Mouse (Mus musculus): Measurements from ENCODE around the gene Atg4d.
"Not testable (repeated sequence)": the region's sequence is repeated elsewhere in the genome, so short reads cannot be mapped to it uniquely, and the experiment has no call there.

The Atg4d gene

GRCm38 (mm10) chr9:21265000-21265561 lies at the start of gene Atg4d:
Gene Atg4d (plus strand): TSS chr9:21265293.
- DNase-seq (ENCODE audit: low spot score) = peak; percentile 99

GRCm38 (mm10) chr9:21216050-21216841 lies 48.8 kb upstream of the Atg4d start:
- peak; percentile 57 for DNase-seq (ENCODE audit: low spot score)

GRCm38 (mm10) chr9:21219820-21220219 lies 45.3 kb upstream of the Atg4d start:
- no peak for DNase-seq (ENCODE audit: low spot score)

GRCm38 (mm10) chr9:21220490-21221382 lies 44.4 kb upstream of the Atg4d start:
- DNase-seq (ENCODE audit: low spot score) = peak; percentile 96

- DNase-seq (ENCODE audit: low spot score) = peak; percentile 90
These were observed 43.6 kb upstream of the Atg4d start for GRCm38 (mm10) chr9:21221383-21221929.

- DNase-seq (ENCODE audit: low spot score) = not testable (repeated sequence)
These were observed 41.6 kb upstream of the Atg4d start for GRCm38 (mm10) chr9:21223490-21223889.

GRCm38 (mm10) chr9:21223906-21224305 lies 41.2 kb upstream of the Atg4d start:
- no peak for DNase-seq (ENCODE audit: low spot score)

- peak; percentile 76 for DNase-seq (ENCODE audit: low spot score)
These were observed 40.3 kb upstream of the Atg4d start for GRCm38 (mm10) chr9:21224576-21225414.

GRCm38 (mm10) chr9:21225415-21225758 lies 39.7 kb upstream of the Atg4d start:
- no peak for DNase-seq (ENCODE audit: low spot score)

- peak; percentile 60 for DNase-seq (ENCODE audit: low spot score)
These were observed 37.8 kb upstream of the Atg4d start for GRCm38 (mm10) chr9:21227342-21227741.

GRCm38 (mm10) chr9:21231551-21231950 lies 33.5 kb upstream of the Atg4d start:
- no peak for DNase-seq (ENCODE audit: low spot score)

GRCm38 (mm10) chr9:21232867-21233266 lies 32.2 kb upstream of the Atg4d start:
- DNase-seq (ENCODE audit: low spot score) = no peak

- no peak for DNase-seq (ENCODE audit: low spot score)
These were observed 31.7 kb upstream of the Atg4d start for GRCm38 (mm10) chr9:21233366-21233765.

- no peak for DNase-seq (ENCODE audit: low spot score)
These were observed 31.3 kb upstream of the Atg4d start for GRCm38 (mm10) chr9:21233805-21234204.

- DNase-seq (ENCODE audit: low spot score) = no peak
These were observed 29.8 kb upstream of the Atg4d start for GRCm38 (mm10) chr9:21235341-21235740.

GRCm38 (mm10) chr9:21236991-21237367 lies 28.1 kb upstream of the Atg4d start:
- DNase-seq (ENCODE audit: low spot score) = no peak

- peak; percentile 69 for DNase-seq (ENCODE audit: low spot score)
These were observed 27.6 kb upstream of the Atg4d start for GRCm38 (mm10) chr9:21237368-21238003.

GRCm38 (mm10) chr9:21238004-21238732 lies 26.9 kb upstream of the Atg4d start:
- DNase-seq (ENCODE audit: low spot score) = peak; percentile 59

GRCm38 (mm10) chr9:21238733-21239464 lies 26.2 kb upstream of the Atg4d start, which contains the start of gene Keap1:
Gene Keap1 (minus strand): TSS chr9:21239361.
- DNase-seq (ENCODE audit: low spot score) = peak; percentile 87

- DNase-seq (ENCODE audit: low spot score) = peak; percentile 35
These were observed 25.6 kb upstream of the Atg4d start for GRCm38 (mm10) chr9:21239465-21239848.

Measured in embryo, embryonic 10.5 days (tissue).